Mouse (Mus musculus) spleen, adult 2 months (tissue): ENCODE results near the gene Nt5c1b.

ENCODE experiments used
- CTCF ChIP-seq: fragments of 200-500 bp; IDR thresholded peaks from 2 replicates; pipeline ENCODE4 v1.5.1; 2011; ENCODE audit warnings: mild to moderate bottlenecking, inconsistent platforms; ENCODE audit not compliant: insufficient read depth, insufficient read length, insufficient replicate concordance; ENCODE audit errors: extremely low read depth
- POLR2A ChIP-seq: fragments of 200-500 bp; IDR thresholded peaks from 2 replicates; pipeline ENCODE4 v1.6.1; 2011; ENCODE audit warnings: low read depth, low read length, inconsistent platforms

GRCm38 (mm10) chr12:10329460-10329859 lies 40.3 kb upstream of the Nt5c1b start:
- TF ChIP-seq POLR2A = no peak
- TF ChIP-seq CTCF = no peak
